Mouse (Mus musculus) T-helper 1 cell (primary cell): ENCODE data around the gene Agfg2.

ENCODE experiments used
- in situ Hi-C: fragments of 300-600 bp; cut with MboI, MseI; formaldehyde crosslinking; loops from one replicate; pipeline ENCODE4 v1.15.1; 2025; ENCODE audit warnings: high pct_unique_total_duplicates

Gene Agfg2

DNA sequence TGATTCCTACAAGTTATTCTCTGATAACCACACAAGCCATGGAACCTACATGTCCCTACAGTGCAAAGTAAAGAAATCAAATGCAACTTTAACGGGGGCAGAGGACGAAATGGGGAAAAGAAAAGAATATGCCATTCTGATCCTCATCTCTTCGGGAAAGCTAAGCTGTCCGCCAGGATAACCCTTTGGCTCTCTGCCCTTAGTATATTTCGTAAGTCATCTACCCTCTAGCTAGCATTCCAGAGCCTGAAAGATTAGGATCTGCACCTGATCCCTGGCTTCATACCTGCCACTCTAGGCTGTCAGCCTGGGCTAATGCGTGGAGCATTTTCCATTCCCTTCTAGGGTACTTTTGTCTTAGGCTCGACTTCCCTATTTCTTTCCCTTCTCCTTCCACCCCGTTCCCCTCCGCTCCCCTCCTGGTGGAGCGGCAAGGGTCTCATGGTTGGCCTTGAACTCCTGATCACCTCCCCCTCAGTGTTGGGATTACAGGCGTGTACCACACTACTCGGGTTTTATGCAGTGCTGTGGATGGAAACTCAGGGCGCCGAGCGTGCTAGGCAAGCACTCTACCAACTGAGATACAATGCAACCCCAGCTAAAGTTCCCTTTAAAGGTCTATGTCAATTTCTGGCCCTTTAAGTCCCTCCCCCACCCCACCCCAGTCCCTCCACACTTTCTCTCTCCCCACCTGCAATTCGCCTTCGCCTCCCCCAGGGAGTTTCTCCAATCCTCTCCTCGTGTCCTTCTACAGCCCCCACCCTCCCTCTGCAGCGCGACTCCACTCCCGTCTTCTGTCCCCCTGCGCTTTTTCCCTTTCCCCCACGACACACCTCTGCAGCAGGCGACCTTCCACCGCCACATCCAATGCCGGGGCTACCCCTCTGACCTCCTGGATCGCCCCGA lies 885 bp downstream of the Agfg2 start:
- in situ Hi-C loops = no loop called here

DNA sequence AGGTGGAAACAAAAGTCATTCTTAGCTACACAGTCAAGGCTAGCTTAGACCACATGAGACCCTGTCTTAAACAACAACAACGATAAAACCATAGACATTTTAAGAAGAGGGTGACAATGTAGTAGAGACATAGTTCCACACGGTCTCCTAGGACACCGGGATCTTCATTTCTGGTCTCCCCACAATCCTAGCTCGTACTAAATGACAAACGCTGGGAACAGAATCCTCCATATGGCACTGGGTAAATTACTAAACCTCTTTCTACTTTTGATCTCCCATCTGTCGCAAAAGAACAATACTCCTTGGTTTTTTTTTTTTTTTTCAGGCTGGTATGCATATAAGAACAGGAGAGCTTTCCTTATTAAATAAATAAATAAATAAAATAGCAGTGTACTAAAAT lies 2.0 kb downstream of the Agfg2 start:
- in situ Hi-C loops = no loop called here

DNA sequence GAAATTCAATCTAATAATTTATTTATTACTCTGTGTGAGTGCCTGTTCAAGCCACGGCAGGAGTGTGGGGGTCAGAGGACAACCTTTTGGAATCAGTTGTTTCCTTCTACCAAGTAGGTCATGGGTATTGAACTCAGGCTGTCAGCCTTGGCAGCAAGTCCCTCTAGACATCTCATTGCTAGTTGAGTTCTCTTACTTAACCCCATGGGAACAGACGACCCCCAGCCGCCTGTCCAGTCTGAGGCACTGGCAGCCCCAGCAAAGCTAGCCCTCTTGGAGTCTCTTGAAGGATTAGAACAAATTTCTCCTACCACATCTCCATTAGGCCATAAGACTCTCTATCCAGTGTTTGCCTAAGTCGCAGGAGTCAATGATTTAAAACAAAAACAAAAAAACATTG lies 4.8 kb downstream of the Agfg2 start:
- in situ Hi-C loops = no loop called here

DNA sequence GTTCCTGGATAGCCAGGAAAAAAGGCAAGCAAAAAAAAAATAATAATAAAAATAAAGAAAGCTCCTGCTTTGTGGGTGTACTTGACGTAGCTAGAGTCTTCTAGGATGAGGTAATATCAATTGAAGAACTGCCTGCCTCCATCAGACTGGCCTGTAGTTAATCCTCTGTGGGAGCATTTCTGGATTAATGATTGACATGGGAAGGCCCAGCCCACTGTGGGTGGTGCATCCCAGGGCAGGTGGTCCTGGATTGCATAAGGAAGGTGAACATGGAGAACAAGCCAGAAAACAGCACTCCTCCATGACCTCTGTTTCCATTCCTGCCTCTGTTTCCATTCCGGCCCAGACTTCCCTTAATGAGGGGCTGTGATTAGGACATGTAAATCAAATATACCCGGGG lies 5.8 kb downstream of the Agfg2 start:
- in situ Hi-C loops = no loop called here

DNA sequence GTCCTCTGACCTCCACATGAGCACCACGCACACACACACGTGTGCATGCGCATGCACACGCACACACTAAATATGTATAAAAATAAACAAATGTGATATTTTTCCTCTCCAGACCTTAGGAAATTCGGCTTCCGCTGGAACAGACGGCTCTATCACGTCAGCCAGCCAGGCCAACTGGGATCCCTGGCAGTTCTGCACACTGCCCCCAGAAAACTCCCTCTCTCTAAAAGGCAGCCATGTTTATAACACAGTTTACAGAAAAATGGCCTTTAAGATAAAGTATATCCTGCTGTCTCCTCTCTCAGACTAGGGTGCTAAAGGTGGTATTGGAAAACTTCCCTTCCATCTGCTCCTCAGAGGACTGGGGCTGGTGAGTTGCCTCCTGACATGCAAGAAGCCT lies 6.7 kb downstream of the Agfg2 start:
- in situ Hi-C loops = no loop called here

- in situ Hi-C loops = no loop called here
These were observed 9.7 kb downstream of the Agfg2 start for GRCm38 (mm10) chr5:137674786-137675185.

- in situ Hi-C loops = no loop called here
These were observed 11.5 kb downstream of the Agfg2 start for GRCm38 (mm10) chr5:137673015-137673414.

DNA sequence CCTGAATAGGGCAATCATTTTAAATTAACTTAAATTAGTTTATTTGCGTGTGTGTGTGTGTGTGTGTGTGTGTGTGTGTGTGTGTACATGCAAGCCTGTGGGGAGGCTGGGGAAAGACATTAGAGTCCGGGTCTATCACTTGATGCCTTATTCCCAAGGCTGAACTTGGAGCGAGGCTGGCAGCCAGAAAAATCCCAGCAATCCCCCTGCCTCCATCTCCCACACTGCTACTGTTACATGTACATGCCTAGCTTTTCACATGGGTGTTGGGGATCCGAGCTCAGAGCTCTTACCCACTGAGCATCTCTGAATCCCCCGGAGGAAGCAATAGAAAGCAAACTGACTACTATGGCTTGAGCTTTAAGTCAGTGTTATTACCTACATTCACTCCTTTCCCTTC lies 12.2 kb downstream of the Agfg2 start:
- in situ Hi-C loops = no loop called here

DNA sequence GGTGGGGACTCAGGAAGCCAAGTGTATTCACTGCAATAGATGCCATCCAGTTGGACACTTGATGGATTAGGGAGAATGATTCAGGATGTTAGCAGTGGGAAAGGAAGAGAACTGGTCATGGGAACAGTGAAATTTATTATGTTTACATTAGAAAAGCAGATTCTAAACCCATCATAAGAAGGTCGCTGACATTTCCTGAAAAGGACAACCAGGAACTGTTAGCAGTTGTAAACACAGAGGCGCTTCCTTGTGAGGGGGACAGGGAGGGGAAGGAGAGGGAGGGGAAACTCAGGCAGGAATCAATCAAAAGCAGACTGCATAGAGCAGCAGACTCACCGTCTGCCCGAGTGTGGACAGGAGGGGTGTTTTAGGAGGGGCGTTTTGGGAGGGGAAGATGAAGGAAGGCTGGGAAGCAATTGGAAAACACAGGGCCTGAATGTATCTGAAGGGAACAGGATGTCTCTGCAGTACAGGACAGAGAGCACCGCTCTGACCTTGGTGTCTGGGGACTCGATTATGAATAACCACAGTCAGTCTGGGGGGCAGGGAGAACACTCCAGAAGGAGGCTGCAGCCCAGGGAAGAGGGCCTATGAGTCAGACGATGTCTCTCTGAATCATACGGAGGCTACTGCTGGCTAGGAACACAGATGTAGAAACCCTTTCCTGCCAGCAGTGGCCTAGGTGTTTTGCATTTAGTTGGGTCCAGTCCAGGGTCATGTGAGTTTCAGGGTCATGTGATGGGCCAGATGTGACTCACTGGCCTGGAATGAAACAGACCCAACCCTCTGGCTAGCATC lies 12.9 kb downstream of the Agfg2 start:
- in situ Hi-C loops = no loop called here

GRCm38 (mm10) chr5:137670240-137670639 lies 14.3 kb downstream of the Agfg2 start:
- in situ Hi-C loops = no loop called here

DNA sequence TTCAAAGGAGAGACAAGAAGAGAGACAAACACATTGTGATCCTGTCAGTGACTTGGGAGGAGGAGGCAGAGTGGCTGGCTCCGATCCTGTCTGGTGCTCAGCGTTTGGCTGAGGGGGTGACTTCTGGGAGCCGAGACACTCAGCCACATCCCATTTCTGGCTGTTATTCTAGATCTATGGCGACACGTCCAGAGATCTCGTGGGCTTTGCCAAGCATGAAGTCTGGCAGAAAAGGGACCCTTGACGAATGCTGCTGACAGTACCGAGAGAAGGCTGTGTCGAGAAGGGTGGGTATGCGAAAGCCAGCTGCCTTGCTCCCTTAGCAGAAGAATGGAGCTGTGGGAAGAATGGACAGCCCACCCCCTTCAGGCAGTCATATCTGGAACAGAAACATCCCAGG lies 15.6 kb downstream of the Agfg2 start:
- in situ Hi-C loops = no loop called here

- in situ Hi-C loops = no loop called here
These were observed 21.5 kb downstream of the Agfg2 start for GRCm38 (mm10) chr5:137663057-137663456.

DNA sequence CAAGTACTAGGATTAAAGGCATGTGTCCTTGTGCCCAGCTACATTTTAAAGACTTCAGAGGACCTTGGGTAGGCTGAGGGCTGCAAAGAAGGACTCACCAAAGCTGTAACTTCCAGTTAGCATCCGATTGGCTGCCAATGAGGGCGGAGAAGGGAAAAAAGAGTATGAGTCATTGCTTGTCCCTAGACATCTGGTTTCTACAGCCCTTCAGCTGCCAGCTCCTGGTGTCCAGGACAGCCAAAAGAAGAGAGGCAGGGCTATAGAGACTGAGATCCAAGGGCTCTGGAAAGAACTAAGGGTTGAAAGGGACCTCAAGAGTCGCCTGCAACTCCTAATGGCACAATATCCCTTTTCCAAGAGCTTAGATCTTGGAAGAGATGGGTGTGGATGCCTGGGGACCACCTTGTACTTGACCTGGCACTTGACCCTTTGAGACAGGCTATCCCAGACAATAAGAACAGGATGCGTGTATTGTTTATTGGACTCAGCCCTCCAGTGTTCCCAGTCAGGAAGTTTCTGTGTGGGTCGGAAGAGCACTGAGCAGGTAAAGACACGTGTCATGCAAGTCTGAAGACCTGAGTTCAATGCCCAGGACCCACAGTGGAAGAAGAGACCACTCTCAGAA lies 24.4 kb downstream of the Agfg2 start:
- in situ Hi-C loops = no loop called here

- in situ Hi-C loops = no loop called here
These were observed 27.5 kb downstream of the Agfg2 start for GRCm38 (mm10) chr5:137656977-137657376.

- in situ Hi-C loops = loop anchor here (5.0 kb wide), 1 partner anchor 108 kb away; no protein-coding TSS in a partner anchor
These were observed 29.8 kb downstream of the Agfg2 start for GRCm38 (mm10) chr5:137654746-137655145.

DNA sequence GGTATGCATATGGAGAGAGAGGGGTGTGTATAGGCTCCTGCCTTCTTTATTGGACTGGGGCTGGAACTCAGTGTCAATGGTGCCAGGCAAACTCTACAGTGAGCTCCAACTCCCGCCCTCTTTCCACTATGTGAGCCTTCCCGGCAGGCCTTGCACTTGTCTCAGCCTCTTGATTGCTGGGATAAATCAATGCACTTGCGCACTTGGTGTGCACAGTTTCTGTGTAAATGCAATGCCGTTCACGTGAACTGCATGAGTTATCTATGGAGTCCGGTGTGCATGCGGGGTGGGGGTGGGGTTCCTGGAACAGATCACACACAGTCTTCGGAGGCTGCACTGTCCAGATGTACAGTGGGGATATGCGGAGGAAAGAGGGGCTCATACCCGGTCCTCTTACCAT lies 31.2 kb downstream of the Agfg2 start:
- in situ Hi-C loops = loop anchor here (5.0 kb wide), 1 partner anchor 109 kb away; no protein-coding TSS in a partner anchor

- in situ Hi-C loops = loop anchor here (5.0 kb wide), 1 partner anchor 110 kb away; no protein-coding TSS in a partner anchor
These were observed 32.1 kb downstream of the Agfg2 start for GRCm38 (mm10) chr5:137652474-137652873.

- in situ Hi-C loops = loop anchor here (5.0 kb wide), 1 partner anchor 112 kb away; no protein-coding TSS in a partner anchor
These were observed 34.6 kb downstream of the Agfg2 start for GRCm38 (mm10) chr5:137649669-137650571.

DNA sequence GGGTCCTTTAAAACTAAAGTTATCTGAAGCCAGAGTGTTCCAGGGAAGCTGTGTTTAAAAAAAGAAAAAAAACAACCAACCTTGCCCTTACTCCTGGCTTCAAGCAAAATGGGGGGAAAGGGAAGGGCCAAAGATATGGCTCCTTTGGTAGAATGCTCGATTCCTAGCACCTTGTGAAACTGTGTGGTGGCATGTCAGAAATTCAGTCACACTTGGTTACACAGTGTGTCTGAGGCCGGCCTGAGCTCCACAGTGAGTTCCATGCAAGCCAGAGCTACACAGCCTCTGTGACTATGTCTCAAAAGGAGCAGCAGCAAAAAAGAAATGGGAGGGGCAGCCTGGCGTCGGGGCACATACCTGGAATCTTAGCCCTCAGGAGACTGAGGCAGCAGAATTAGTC lies 35.3 kb downstream of the Agfg2 start:
- in situ Hi-C loops = no loop called here

DNA sequence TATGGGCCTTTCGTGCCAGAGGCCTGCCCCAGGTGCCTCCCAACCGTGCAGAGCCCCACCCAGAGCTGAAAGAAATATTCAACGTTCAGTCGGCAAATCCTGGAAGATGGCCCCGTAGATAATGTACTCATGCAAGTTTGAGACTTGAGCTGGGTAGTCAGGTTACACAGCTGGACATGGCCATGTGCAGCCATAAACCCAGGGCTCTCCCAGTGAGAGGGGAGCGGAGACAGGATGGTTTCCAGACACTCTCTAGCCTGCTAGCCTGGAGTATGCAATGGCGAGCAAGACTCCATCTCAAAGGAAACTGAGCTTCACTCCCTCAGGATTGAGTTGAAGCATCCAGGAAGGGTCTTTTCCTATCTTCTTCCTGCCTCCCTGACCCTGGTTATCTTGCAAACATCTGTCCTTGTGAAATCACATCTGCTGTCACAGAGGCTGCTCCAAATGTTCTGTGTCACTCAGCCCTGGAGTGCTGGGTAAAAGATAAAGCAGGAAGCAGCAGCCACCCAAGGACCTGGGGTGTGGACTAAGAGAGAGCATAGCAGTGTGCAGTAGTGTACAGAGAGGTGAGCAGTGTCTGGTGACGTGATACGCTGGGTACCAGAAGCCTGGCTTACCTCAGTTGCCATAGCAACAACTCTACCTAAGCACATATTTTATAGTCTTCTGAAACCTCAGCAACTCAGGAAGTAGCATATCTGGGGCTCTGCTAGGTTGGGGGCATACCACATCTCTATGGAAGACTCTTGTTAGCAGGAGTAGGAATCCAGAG lies 36.5 kb downstream of the Agfg2 start:
- in situ Hi-C loops = no loop called here
